Mouse (Mus musculus): ENCODE data around the gene Zfp110. TPM values are rescaled to one million over a fixed set of nuclear protein-coding genes. Genes with fewer than 3 reads are reported as not detected.

Gene Zfp110
- polyA plus RNA-seq, 1 experiment from 2014 or later = 37.4 TPM

Other genes with a start within 250 kb of the Zfp110 start
- gene Vmn2r53, start 226.0 kb upstream of the Zfp110 start, polyA plus RNA-seq (2016; fragmentation: Nextera tagmentation; extraction: Ambion mirVana) = not detected in 2 replicates
- not detected in 2 replicates for gene Vmn2r54, start 194.4 kb upstream of the Zfp110 start, polyA plus RNA-seq (2016; fragmentation: Nextera tagmentation; extraction: Ambion mirVana)
- gene Vmn2r55, start 149.8 kb upstream of the Zfp110 start, polyA plus RNA-seq (2016; fragmentation: Nextera tagmentation; extraction: Ambion mirVana) = not detected in 2 replicates
- not detected in 2 replicates for gene Vmn2r56, start 99.8 kb upstream of the Zfp110 start, polyA plus RNA-seq (2016; fragmentation: Nextera tagmentation; extraction: Ambion mirVana)
- 17.4 and 17.8 TPM in 2 replicates for gene Zscan18, start 31.1 kb upstream of the Zfp110 start, polyA plus RNA-seq (2016; fragmentation: Nextera tagmentation; extraction: Ambion mirVana)
- gene Zfp329, start 15.9 kb upstream of the Zfp110 start, polyA plus RNA-seq (2016; fragmentation: Nextera tagmentation; extraction: Ambion mirVana) = 19.7 TPM in 2 replicates
- gene Zfp128, start 46.4 kb downstream of the Zfp110 start, polyA plus RNA-seq (2016; fragmentation: Nextera tagmentation; extraction: Ambion mirVana) = 7.1 and 8.0 TPM in 2 replicates
- 15.6 and 16.4 TPM in 2 replicates for gene Zscan22, start 63.1 kb downstream of the Zfp110 start, polyA plus RNA-seq (2016; fragmentation: Nextera tagmentation; extraction: Ambion mirVana)
- gene Rps5, start 87.5 kb downstream of the Zfp110 start, polyA plus RNA-seq (2016; fragmentation: Nextera tagmentation; extraction: Ambion mirVana) = 884 and 916 TPM in 2 replicates
- gene Rnf225, start 92.7 kb downstream of the Zfp110 start, polyA plus RNA-seq (2016; fragmentation: Nextera tagmentation; extraction: Ambion mirVana) = 0.70 and 0.83 TPM in 2 replicates
- 10.9 and 13.3 TPM in 2 replicates for gene Zfp324, start 131.1 kb downstream of the Zfp110 start, polyA plus RNA-seq (2016; fragmentation: Nextera tagmentation; extraction: Ambion mirVana)
- 11.4 and 13.5 TPM in 2 replicates for gene Zfp446, start 143.1 kb downstream of the Zfp110 start, polyA plus RNA-seq (2016; fragmentation: Nextera tagmentation; extraction: Ambion mirVana)
- 0.12 TPM in 1 of 2 replicates, not detected in the other for gene Slc27a5, start 163.4 kb downstream of the Zfp110 start, polyA plus RNA-seq (2016; fragmentation: Nextera tagmentation; extraction: Ambion mirVana)
- 496 and 531 TPM in 2 replicates for gene Trim28, start 164.4 kb downstream of the Zfp110 start, polyA plus RNA-seq (2016; fragmentation: Nextera tagmentation; extraction: Ambion mirVana)
- 28.7 and 29.9 TPM in 2 replicates for gene Zbtb45, start 175.3 kb downstream of the Zfp110 start, polyA plus RNA-seq (2016; fragmentation: Nextera tagmentation; extraction: Ambion mirVana)
- 102 and 104 TPM in 2 replicates for gene Chmp2a, start 200.0 kb downstream of the Zfp110 start, polyA plus RNA-seq (2016; fragmentation: Nextera tagmentation; extraction: Ambion mirVana)
- 160 and 165 TPM in 2 replicates for gene Ube2m, start 203.5 kb downstream of the Zfp110 start, polyA plus RNA-seq (2016; fragmentation: Nextera tagmentation; extraction: Ambion mirVana)
- gene Mzf1, start 220.0 kb downstream of the Zfp110 start, polyA plus RNA-seq (2016; fragmentation: Nextera tagmentation; extraction: Ambion mirVana) = 3.8 and 3.9 TPM in 2 replicates

Measured in limb, embryonic 12.5 days (tissue).